Mouse (Mus musculus): ENCODE data around the gene Mbnl1. TPM values are rescaled to one million over a fixed set of nuclear protein-coding genes. Genes with fewer than 3 reads are reported as not detected.
A peak's percentile ranks its signal among the peaks of the same experiment; 100 is the strongest.

Gene Mbnl1
- polyA plus RNA-seq, 1 experiment from 2014 or later, result 113 TPM

DNA sequence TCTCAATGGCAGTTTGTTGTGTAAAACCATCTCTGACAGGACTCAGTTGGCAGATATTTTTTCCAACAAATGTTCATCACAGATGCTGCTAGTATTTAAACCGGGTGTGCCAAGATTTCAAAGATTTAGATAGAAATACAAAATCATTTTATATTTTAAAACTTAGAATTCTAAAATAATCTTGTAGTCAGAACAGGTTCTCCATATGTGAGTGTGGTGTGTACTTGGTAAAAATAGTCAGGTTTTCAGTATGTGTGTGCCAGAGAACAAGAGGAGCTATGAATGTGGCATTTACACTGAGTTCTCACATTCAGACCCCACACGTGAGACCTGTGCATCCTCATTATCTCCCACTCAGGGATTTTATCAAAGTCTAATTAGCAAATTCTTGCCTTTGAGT, 147.6 kb downstream of the Mbnl1 start:
- no peaks in the 10 kb centered on the region for H3K9me3 ChIP-seq (ENCODE audit: control insufficient read depth, low read length)
- no peaks in the 10 kb centered on the region for H3K27me3 ChIP-seq (replicated peaks; ENCODE audit: control insufficient read depth, insufficient read depth, low read length)
- WGBS, result 70% methylated on average over 2 of the region's 2 CpGs
- H3K4me2 ChIP-seq (ENCODE audit: low read depth, low read length), result no peak overlapping the region
- H3K4me1 ChIP-seq (ENCODE audit: control insufficient read depth, insufficient read depth, low read length), result no peaks in the 10 kb centered on the region
- no peak overlapping the region for H3K4me3 ChIP-seq (ENCODE audit: low read depth, low read length)
- peaks cover 22% of the 10 kb centered on the region; the same call in 1 of the 2 replicates for H3K36me3 ChIP-seq (ENCODE audit: control insufficient read depth, insufficient read depth, low read length)
- no peak overlapping the region for H3K9ac ChIP-seq (ENCODE audit: low read depth, low read length)
- DNase-seq (ENCODE audit: low spot score) (no peak), ATAC-seq (ENCODE audit: low read depth) (no peak)
- no peak overlapping the region for H3K27ac ChIP-seq (replicated peaks; ENCODE audit: low read depth, low read length)

DNA sequence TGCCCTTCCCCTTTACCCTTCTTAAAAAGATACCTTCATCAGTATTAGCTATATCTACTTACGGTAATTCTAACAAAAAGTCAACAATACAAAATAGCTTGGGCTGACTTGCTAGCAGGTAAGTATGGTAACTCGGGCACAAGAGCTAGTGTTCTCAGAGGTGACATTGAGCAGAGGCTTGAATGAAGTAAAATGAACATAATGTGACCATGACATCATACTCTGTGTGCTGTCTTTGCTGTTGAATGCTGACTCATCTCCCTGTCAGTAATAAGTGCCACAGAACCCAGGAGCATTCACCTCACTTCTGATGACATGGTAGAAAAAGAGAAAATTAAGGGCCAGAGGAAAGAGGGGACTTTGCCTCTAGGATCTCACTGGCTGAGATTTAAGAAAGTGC, 158.6 kb downstream of the Mbnl1 start:
- no peak overlapping the region for H3K4me2 ChIP-seq (ENCODE audit: low read depth, low read length)
- 91% methylated on average over 2 of the region's 2 CpGs for WGBS

DNA sequence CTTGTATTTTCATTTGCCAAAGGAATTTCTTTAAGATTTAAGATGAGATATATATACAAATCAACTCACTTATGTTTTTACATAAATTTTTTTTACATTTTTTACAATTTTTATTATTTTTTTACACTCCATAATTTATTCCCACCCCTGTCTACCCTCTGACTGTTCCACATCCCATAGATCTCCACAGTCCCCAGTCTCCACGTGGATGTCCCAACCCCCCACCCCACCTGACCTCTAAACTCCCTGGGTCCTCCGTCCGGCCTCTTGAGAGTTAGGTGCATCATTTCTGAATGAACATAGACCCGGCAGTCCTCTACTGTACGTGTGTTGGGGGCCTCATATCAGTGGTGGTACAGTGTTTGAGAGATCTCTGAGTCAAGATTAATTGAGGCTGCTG, 159.1 kb downstream of the Mbnl1 start:
- Histone ChIP-seq H3K9me3 (ENCODE audit: control insufficient read depth, low read length) (no peaks in the 10 kb centered on the region), H3K27me3 (replicated peaks; ENCODE audit: control insufficient read depth, insufficient read depth, low read length) (no peaks in the 10 kb centered on the region), H3K4me3 (ENCODE audit: low read depth, low read length) (no peak overlapping the region), H3K36me3 (ENCODE audit: control insufficient read depth, insufficient read depth, low read length) (peaks cover 13% of the 10 kb centered on the region; the same call in 1 of the 2 replicates), H3K27ac (replicated peaks; ENCODE audit: low read depth, low read length) (no peak overlapping the region), H3K4me1 (ENCODE audit: control insufficient read depth, insufficient read depth, low read length) (no peaks in the 10 kb centered on the region), H3K9ac (ENCODE audit: low read depth, low read length) (no peak overlapping the region), H3K4me2 (ENCODE audit: low read depth, low read length) (no peak overlapping the region)
- 89% methylated on average over 5 of the region's 5 CpGs for WGBS
- DNase-seq (ENCODE audit: low spot score) (no peak), ATAC-seq (ENCODE audit: low read depth) (peak; percentile 26; the same call in 1 of the 2 replicates)

More for the DNA sequence above, 158.6 kb downstream of the Mbnl1 start:
- Histone ChIP-seq H3K4me1 (ENCODE audit: control insufficient read depth, insufficient read depth, low read length) (no peaks in the 10 kb centered on the region), H3K9ac (ENCODE audit: low read depth, low read length) (no peak overlapping the region), H3K27me3 (replicated peaks; ENCODE audit: control insufficient read depth, insufficient read depth, low read length) (no peaks in the 10 kb centered on the region), H3K36me3 (ENCODE audit: control insufficient read depth, insufficient read depth, low read length) (peaks cover 17% of the 10 kb centered on the region), H3K9me3 (ENCODE audit: control insufficient read depth, low read length) (no peaks in the 10 kb centered on the region), H3K27ac (replicated peaks; ENCODE audit: low read depth, low read length) (no peak overlapping the region), H3K4me3 (ENCODE audit: low read depth, low read length) (no peak overlapping the region)
- no peak for DNase-seq (ENCODE audit: low spot score)
- ATAC-seq (ENCODE audit: low read depth), result no peak

DNA sequence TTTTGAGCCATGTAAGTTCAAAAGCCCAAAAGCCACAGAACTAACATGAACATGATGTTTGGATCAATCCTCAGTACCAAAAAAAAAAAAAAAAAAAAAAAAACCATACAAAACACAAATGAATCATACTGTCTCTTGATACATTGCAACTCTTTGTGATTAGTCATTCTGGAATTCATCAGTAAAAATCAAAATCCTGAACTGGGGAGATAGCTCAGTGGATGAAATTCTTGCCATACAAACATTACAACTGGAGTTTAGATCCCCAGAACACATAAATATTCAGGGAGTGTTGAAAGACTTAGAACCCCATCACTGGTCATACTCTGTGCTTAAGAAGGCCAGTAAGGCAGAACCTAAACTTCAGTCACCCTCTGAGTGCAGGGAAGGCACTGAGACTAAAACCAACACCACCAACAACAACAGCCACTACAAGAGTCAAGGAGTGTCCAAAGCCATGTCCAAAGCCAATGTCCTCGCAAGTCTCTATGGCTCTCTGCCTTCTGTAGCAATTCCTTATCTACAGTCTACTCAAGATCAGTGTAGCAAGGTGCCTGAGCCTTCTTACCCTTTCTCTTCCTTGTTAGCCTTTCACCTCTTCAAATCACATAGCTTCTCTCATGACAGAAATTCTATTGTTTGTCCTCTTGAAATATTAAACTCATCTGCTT, 160.3 kb downstream of the Mbnl1 start:
- Histone ChIP-seq H3K4me3 (ENCODE audit: low read depth, low read length) (no peak overlapping the region), H3K36me3 (ENCODE audit: control insufficient read depth, insufficient read depth, low read length) (peaks cover 10% of the 10 kb centered on the region; the same call in 1 of the 2 replicates), H3K27me3 (replicated peaks; ENCODE audit: control insufficient read depth, insufficient read depth, low read length) (no peaks in the 10 kb centered on the region), H3K27ac (replicated peaks; ENCODE audit: low read depth, low read length) (no peak overlapping the region), H3K9me3 (ENCODE audit: control insufficient read depth, low read length) (no peaks in the 10 kb centered on the region), H3K4me2 (ENCODE audit: low read depth, low read length) (no peak overlapping the region), H3K4me1 (ENCODE audit: control insufficient read depth, insufficient read depth, low read length) (no peaks in the 10 kb centered on the region), H3K9ac (ENCODE audit: low read depth, low read length) (no peak overlapping the region)
- WGBS, result 100% methylated on average over 1 of the region's 1 CpGs
- DNase-seq (ENCODE audit: low spot score) (no peak), ATAC-seq (ENCODE audit: low read depth) (no peak)

DNA sequence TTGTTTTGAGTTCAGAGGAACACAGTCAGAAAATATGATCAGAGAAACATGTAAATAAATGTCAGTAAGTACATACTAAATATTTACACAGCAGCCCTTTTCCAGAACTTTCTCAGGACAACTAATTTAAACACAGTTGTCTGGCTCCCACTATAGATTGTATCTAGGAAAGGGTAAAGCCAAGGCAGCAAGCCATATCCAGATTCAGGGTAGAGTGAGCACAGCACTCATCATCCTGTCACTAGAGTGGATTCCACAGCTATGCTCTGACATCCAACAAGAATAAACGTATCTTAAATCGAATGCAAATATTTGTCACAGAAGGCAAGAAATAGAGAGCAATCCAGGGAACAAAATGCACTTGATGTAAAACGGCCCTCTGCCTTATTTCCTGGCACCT, 165.9 kb downstream of the Mbnl1 start:
- H3K27me3 ChIP-seq (replicated peaks; ENCODE audit: control insufficient read depth, insufficient read depth, low read length), result no peaks in the 10 kb centered on the region
- no peak for ATAC-seq (ENCODE audit: low read depth)
- H3K9ac ChIP-seq (ENCODE audit: low read depth, low read length), result no peak overlapping the region
- no peaks in the 10 kb centered on the region for H3K36me3 ChIP-seq (ENCODE audit: control insufficient read depth, insufficient read depth, low read length)
- H3K4me1 ChIP-seq (ENCODE audit: control insufficient read depth, insufficient read depth, low read length), result no peaks in the 10 kb centered on the region; the same call in none of the 2 replicates
- no peak for DNase-seq (ENCODE audit: low spot score)
- H3K9me3 ChIP-seq (ENCODE audit: control insufficient read depth, low read length), result no peaks in the 10 kb centered on the region
- H3K27ac ChIP-seq (replicated peaks; ENCODE audit: low read depth, low read length), result no peak overlapping the region
- H3K4me2 ChIP-seq (ENCODE audit: low read depth, low read length), result no peak overlapping the region
- H3K4me3 ChIP-seq (ENCODE audit: low read depth, low read length), result no peak overlapping the region
- 57% methylated on average over 3 of the region's 3 CpGs for WGBS

DNA sequence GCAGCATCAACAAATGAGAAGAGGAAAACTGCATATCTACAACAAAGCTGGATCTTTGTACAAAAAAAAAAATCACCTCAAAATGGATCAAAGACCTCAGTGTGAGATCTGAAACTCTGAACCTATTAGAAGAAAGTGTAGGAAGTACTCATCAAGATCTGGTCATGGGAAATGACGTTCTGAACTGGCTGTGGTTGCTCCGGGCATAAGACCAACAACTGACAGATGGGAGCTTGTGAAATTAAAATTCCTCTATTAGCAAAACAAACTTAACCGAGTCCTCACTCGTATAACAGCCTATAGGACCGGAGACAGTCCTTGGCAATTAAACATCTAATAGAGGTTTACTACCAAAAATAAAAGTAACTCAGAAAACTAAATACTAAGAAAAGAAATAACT, 166.5 kb downstream of the Mbnl1 start:
- Histone ChIP-seq H3K27me3 (replicated peaks; ENCODE audit: control insufficient read depth, insufficient read depth, low read length) (no peaks in the 10 kb centered on the region), H3K4me1 (ENCODE audit: control insufficient read depth, insufficient read depth, low read length) (no peaks in the 10 kb centered on the region; the same call in none of the 2 replicates), H3K36me3 (ENCODE audit: control insufficient read depth, insufficient read depth, low read length) (no peaks in the 10 kb centered on the region), H3K27ac (replicated peaks; ENCODE audit: low read depth, low read length) (no peak overlapping the region), H3K9me3 (ENCODE audit: control insufficient read depth, low read length) (no peaks in the 10 kb centered on the region), H3K9ac (ENCODE audit: low read depth, low read length) (no peak overlapping the region), H3K4me2 (ENCODE audit: low read depth, low read length) (no peak overlapping the region), H3K4me3 (ENCODE audit: low read depth, low read length) (no peak overlapping the region)
- DNase-seq (ENCODE audit: low spot score) (peak; percentile 34), ATAC-seq (ENCODE audit: low read depth) (no peak)
- WGBS, result 37% methylated on average over 5 of the region's 5 CpGs

DNA sequence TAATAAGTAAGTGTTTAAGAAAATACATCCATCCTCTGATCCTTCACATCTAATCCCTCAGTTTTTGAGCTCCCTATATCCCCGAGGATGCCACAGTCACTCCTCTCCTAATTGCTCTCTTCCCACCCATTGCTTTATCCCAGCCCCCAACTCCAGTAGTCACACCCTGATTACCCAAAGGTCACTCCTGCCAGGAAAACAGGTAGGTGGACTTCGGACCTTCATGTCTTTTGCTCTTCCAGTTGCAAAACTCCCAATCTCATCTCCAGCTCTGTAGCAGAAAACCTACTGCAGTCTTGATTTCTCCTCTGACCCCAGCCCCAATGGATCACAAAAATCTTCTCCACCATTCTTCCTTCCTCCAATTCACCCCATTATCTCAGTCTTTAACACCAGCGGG, 169.6 kb downstream of the Mbnl1 start:
- Histone ChIP-seq H3K4me1 (ENCODE audit: control insufficient read depth, insufficient read depth, low read length) (no peaks in the 10 kb centered on the region; the same call in none of the 2 replicates), H3K27me3 (replicated peaks; ENCODE audit: control insufficient read depth, insufficient read depth, low read length) (no peaks in the 10 kb centered on the region), H3K4me2 (ENCODE audit: low read depth, low read length) (no peak overlapping the region), H3K27ac (replicated peaks; ENCODE audit: low read depth, low read length) (no peak overlapping the region), H3K4me3 (ENCODE audit: low read depth, low read length) (no peak overlapping the region), H3K36me3 (ENCODE audit: control insufficient read depth, insufficient read depth, low read length) (no peaks in the 10 kb centered on the region), H3K9ac (ENCODE audit: low read depth, low read length) (no peak overlapping the region), H3K9me3 (ENCODE audit: control insufficient read depth, low read length) (no peaks in the 10 kb centered on the region)
- DNase-seq (ENCODE audit: low spot score) (no peak), ATAC-seq (ENCODE audit: low read depth) (no peak)
- WGBS, result 77% methylated on average over 3 of the region's 3 CpGs

DNA sequence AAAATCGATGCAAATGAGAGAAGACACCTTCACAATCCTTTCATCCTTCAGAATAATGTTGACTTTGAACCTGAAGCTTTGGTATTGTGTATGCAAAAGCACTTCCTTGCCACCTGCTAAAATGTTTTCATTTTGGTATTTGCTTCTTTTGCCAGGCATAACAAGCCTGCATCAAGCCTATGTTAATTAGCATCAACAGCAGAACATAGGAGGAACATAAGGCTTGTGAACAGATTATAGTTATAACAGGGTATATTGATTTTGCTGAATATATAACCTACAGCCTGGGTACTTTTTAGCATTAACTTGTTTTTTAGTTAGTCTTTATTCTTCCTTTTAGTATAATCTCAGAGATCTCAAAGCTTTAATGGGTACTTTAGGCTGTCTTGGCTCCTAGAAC, 172.9 kb downstream of the Mbnl1 start:
- ATAC-seq (ENCODE audit: low read depth) (no peak), DNase-seq (ENCODE audit: low spot score) (no peak)
- no peaks in the 10 kb centered on the region for H3K4me1 ChIP-seq (ENCODE audit: control insufficient read depth, insufficient read depth, low read length)
- no peaks in the 10 kb centered on the region for H3K36me3 ChIP-seq (ENCODE audit: control insufficient read depth, insufficient read depth, low read length)
- no peak overlapping the region for H3K27ac ChIP-seq (replicated peaks; ENCODE audit: low read depth, low read length)
- no peaks in the 10 kb centered on the region for H3K27me3 ChIP-seq (replicated peaks; ENCODE audit: control insufficient read depth, insufficient read depth, low read length)
- no peak overlapping the region for H3K4me2 ChIP-seq (ENCODE audit: low read depth, low read length)
- H3K4me3 ChIP-seq (ENCODE audit: low read depth, low read length), result no peak overlapping the region
- 79% methylated on average over 1 of the region's 1 CpGs for WGBS
- no peaks in the 10 kb centered on the region for H3K9me3 ChIP-seq (ENCODE audit: control insufficient read depth, low read length)
- no peak overlapping the region for H3K9ac ChIP-seq (ENCODE audit: low read depth, low read length)

DNA sequence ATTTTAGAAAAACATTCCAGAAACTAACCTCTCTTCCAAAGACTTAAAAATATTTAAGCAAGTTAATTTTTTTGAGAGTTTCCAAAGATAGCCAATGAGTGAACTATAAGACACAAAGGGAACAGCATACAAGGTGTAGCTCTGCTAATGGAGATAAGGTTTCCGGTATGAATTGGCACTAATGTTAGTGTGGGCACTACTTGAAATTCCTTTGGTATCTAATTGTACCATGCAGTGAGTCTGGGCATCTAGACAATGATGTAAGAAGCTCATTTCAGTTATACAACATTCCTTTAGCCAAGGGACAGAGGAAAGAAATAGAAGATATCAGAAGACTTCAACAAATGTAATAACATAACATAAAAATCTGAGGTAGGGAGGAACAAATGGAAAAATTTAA, 175.7 kb downstream of the Mbnl1 start:
- Histone ChIP-seq H3K27me3 (replicated peaks; ENCODE audit: control insufficient read depth, insufficient read depth, low read length) (no peaks in the 10 kb centered on the region), H3K4me1 (ENCODE audit: control insufficient read depth, insufficient read depth, low read length) (no peaks in the 10 kb centered on the region), H3K27ac (replicated peaks; ENCODE audit: low read depth, low read length) (no peak overlapping the region), H3K4me3 (ENCODE audit: low read depth, low read length) (no peak overlapping the region), H3K4me2 (ENCODE audit: low read depth, low read length) (no peak overlapping the region), H3K36me3 (ENCODE audit: control insufficient read depth, insufficient read depth, low read length) (no peaks in the 10 kb centered on the region), H3K9me3 (ENCODE audit: control insufficient read depth, low read length) (no peaks in the 10 kb centered on the region), H3K9ac (ENCODE audit: low read depth, low read length) (no peak overlapping the region)
- no peak for DNase-seq (ENCODE audit: low spot score)
- ATAC-seq (ENCODE audit: low read depth), result no peak
- 84% methylated on average over 1 of the region's 1 CpGs for WGBS
